Mouse (Mus musculus) C2C12 (cell line): ENCODE data around the gene Dact1.

Source experiments
- CEBPB ChIP-seq: IDR thresholded peaks from one replicate; pipeline ENCODE4 v1.6.1; 2011; ENCODE audit warnings: low read depth, mild to moderate bottlenecking, control low read depth, moderate library complexity
- CTCF ChIP-seq: IDR thresholded peaks from one replicate; pipeline ENCODE4 v1.5.1; 2011; ENCODE audit not compliant: control insufficient read depth, insufficient read depth, insufficient read length
- MYOD1 ChIP-seq: IDR thresholded peaks from one replicate; pipeline ENCODE4 v1.6.1; 2011; ENCODE audit warnings: low read depth; ENCODE audit not compliant: control insufficient read depth, insufficient read length
- USF1 ChIP-seq: IDR thresholded peaks from one replicate; pipeline ENCODE4 v1.6.1; 2011; ENCODE audit warnings: low read depth, mild to moderate bottlenecking, control low read depth, moderate library complexity

DNA sequence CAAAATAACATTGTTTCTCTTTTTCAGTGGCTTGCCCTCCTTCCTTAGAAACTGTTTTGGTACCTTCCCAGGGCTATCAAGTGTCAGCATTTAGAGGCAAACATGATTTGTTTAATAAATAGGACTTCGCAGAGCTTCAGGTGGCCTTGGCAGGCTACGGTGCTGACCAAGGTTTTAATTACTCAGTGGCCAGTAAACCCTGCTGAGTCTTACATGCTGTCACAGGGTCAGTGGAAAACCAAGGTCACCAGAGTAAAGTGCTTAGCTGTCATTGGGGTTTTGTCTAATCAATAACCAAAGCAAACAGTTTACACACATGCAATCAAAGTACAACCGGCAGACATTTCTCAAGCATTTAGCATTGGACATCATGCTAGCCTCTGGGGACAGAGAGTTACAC, 45.4 kb downstream of the Dact1 start:
- no peak for TF ChIP-seq CTCF
- TF ChIP-seq USF1 = no peak
- TF ChIP-seq CEBPB = no peak
- no peak for TF ChIP-seq MYOD1
